Mouse (Mus musculus) heart, adult 2 months (tissue): ENCODE measurements around the gene Ccdc97. TPM values are rescaled to one million over a fixed set of nuclear protein-coding genes. Genes with fewer than 3 reads are reported as not detected.

Experiments
- DNase-seq, 2 experiments: peaks; one replicate each; pipeline ENCODE4 v3.0.0; 2021
- H3K27ac ChIP-seq: fragments of 200-600 bp; 2 replicates; pipeline ENCODE4 v1.8.1; 2022
- H3K27me3 ChIP-seq: fragments of 200-500 bp; 2 replicates; pipeline ENCODE4 v1.6.1; 2012; ENCODE audit warnings: mild to moderate bottlenecking, low read length, inconsistent platforms, mixed read lengths; ENCODE audit not compliant: control insufficient read depth, insufficient read depth
- H3K36me3 ChIP-seq: fragments of 200-500 bp; 2 replicates; pipeline ENCODE4 v1.6.1; 2012; ENCODE audit warnings: low read length, inconsistent platforms; ENCODE audit not compliant: control insufficient read depth, insufficient read depth
- H3K4me1 ChIP-seq: fragments of 200-500 bp; 2 replicates; pipeline ENCODE4 v1.6.1; 2011; ENCODE audit warnings: low read length; ENCODE audit not compliant: control insufficient read depth, insufficient read depth
- H3K4me3 ChIP-seq: fragments of 200-600 bp; 2 replicates; pipeline ENCODE4 v1.8.1; 2022
- H3K79me2 ChIP-seq: fragments of 200-500 bp; replicated peaks from 2 replicates; pipeline ENCODE4 v1.6.1; 2012; ENCODE audit warnings: mild to moderate bottlenecking, inconsistent platforms, low read length, moderate library complexity, mixed read lengths; ENCODE audit not compliant: control insufficient read depth, insufficient read depth
- H3K9ac ChIP-seq: fragments of 200-500 bp; 2 replicates; pipeline ENCODE4 v1.6.1; 2012; ENCODE audit warnings: low read depth, mild to moderate bottlenecking, control low read depth, inconsistent platforms, low read length, mixed read lengths
- CTCF ChIP-seq: fragments of 200-600 bp; IDR thresholded peaks from 2 replicates; pipeline ENCODE4 v1.8.1; 2022; ENCODE audit warnings: antibody characterized with exemption, mild to moderate bottlenecking, moderate library complexity
- EP300 ChIP-seq: fragments of 200-500 bp; IDR thresholded peaks from 2 replicates; pipeline ENCODE4 v1.6.1; 2011; ENCODE audit warnings: low read depth, low read length, control low read depth; ENCODE audit not compliant: insufficient read depth
- POLR2A ChIP-seq: fragments of 200-500 bp; IDR thresholded peaks from 2 replicates; pipeline ENCODE4 v1.6.1; 2011; ENCODE audit warnings: mild to moderate bottlenecking, low read depth, low read length, control low read depth; ENCODE audit not compliant: insufficient read depth
- WGBS: fragments of 180-500 bp; shearing (Covaris S2); methylation state at CpG from one replicate; pipeline ENCODE4 v1.1.7; 2018; 5-methylcytosine and 5-hydroxymethylcytosine counted together
- intact Hi-C: fragments of 180-260 bp; cut with DNase I; formaldehyde crosslinking; loops from one replicate; pipeline ENCODE4 v1.15.1; 2025
- polyA plus RNA-seq: library from polyadenylated mRNA; depleted of rRNA; stranded (reverse); fragments of >200 nt; gene quantifications from 2 replicates; pipeline ENCODE4 v1.2.3, GENCODE M21; 2012
- total RNA-seq, 2 experiments: library from RNA; stranded (reverse); gene quantifications; 2 replicates each; pipeline ENCODE4 v1.2.3; 2021

Ccdc97 gene
- total and polyA plus RNA-seq, 3 experiments = 51.8 to 62.9 (median 59.3) TPM

- peak in 1 of 2 experiments; percentile 27 for DNase-seq
- TF ChIP-seq POLR2A (no peak), EP300 (no peak)
- peak overlapping the region; percentile 96 for H3K27ac ChIP-seq
- under 1% methylated on average over 46 of the region's 46 CpGs for WGBS
- no peaks in the 10 kb centered on the region for H3K27me3 ChIP-seq
- H3K79me2 ChIP-seq = peaks cover 5% of the 10 kb centered on the region
- peaks cover 23% of the 10 kb centered on the region for H3K36me3 ChIP-seq
- intact Hi-C loops = loop anchor here (2.0 kb wide), 2 partner anchors 33 to 67 kb away; partner anchors contain the start of gene Tgfb1
- H3K4me3 ChIP-seq = peak overlapping the region; percentile 71
- peak overlapping the region; percentile 99 for H3K9ac ChIP-seq
- H3K4me1 ChIP-seq = peaks cover 7% of the 10 kb centered on the region
These were observed 35.0 kb upstream of the Ccdc97 start for GRCm38 (mm10) chr7:25753643-25754438.

DNA sequence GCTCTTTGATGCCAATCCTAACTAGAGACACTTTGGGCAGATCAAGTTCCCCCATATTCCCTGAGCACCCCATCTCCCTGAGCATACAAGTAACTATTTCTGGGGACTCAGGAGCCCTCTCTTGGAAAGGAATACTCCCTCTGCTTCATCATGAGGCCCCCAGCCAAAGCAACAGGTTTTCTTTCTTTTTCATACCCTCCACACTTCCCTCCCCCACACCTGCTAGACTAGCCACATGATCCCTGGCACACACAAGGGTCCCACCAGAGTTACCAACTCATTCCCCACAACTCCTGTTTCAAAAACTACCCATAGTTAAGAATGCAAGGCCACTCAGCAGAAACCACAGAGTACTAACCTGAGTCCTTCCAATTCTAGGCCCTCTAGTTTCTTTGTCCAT lies 34.2 kb upstream of the Ccdc97 start:
- Histone ChIP-seq H3K27me3 (no peaks in the 10 kb centered on the region), H3K9ac (no peak overlapping the region; the same call in 1 of the 2 replicates), H3K36me3 (peaks cover 23% of the 10 kb centered on the region), H3K4me3 (peak overlapping the region; percentile 71), H3K4me1 (peaks cover 7% of the 10 kb centered on the region), H3K27ac (peak overlapping the region; percentile 96; the same call in 1 of the 2 replicates), H3K79me2 (peaks cover 5% of the 10 kb centered on the region)
- intact Hi-C loops = loop anchor here (2.0 kb wide), 1 partner anchor 32 kb away; no protein-coding TSS in a partner anchor
- no peak for DNase-seq
- no peak for TF ChIP-seq CTCF
- TF ChIP-seq EP300 = no peak
- TF ChIP-seq POLR2A = no peak

- Histone ChIP-seq H3K27ac (peak overlapping the region; percentile 13; the same call in 1 of the 2 replicates), H3K36me3 (peaks cover 27% of the 10 kb centered on the region), H3K27me3 (no peaks in the 10 kb centered on the region), H3K9ac (no peak overlapping the region), H3K79me2 (no peaks in the 10 kb centered on the region), H3K4me3 (no peak overlapping the region), H3K4me1 (peaks cover 4% of the 10 kb centered on the region; the same call in 1 of the 2 replicates)
- WGBS = 22% methylated on average over 3 of the region's 3 CpGs
- intact Hi-C loops = no loop called here
- no peak for TF ChIP-seq EP300
- no peak for TF ChIP-seq CTCF
- TF ChIP-seq POLR2A = no peak
- DNase-seq = no peak
These were observed 28.0 kb upstream of the Ccdc97 start for GRCm38 (mm10) chr7:25746844-25747243.

DNA sequence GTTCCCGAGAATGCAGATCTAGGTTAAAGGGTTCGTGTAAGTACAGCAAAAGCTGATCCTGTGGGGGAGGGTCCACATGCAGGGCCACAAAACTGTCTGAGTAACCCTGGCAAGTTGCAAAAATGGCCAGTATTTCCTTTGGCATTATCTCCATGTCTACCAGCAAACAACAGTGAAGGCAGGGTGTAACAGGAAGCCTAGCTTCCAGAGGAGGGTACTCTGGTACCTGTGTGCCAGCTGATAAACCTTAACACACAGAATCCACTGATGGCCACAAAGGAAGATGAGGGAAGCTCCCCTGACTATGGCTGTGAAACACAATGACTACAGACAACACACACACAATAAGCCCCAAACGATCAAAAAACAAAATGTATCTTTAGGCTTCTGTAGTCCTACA lies 19.4 kb upstream of the Ccdc97 start:
- Histone ChIP-seq H3K4me1 (no peaks in the 10 kb centered on the region), H3K27me3 (no peaks in the 10 kb centered on the region), H3K36me3 (peaks cover 10% of the 10 kb centered on the region), H3K27ac (no peak overlapping the region), H3K4me3 (no peak overlapping the region), H3K9ac (no peak overlapping the region), H3K79me2 (0 out of 2 replicates have a peak, but pooled peaks cover 2% of the 10 kb centered on the region)
- intact Hi-C loops = no loop called here
- WGBS = 83% methylated on average over 3 of the region's 3 CpGs
- no peak for DNase-seq
- TF ChIP-seq POLR2A = no peak
- TF ChIP-seq CTCF = no peak
- TF ChIP-seq EP300 = no peak

- Histone ChIP-seq H3K4me1 (no peaks in the 10 kb centered on the region), H3K9ac (no peak overlapping the region), H3K27me3 (no peaks in the 10 kb centered on the region), H3K79me2 (0 out of 2 replicates have a peak, but pooled peaks cover 2% of the 10 kb centered on the region), H3K36me3 (peaks cover 13% of the 10 kb centered on the region), H3K27ac (no peak overlapping the region), H3K4me3 (no peak overlapping the region)
- intact Hi-C loops = no loop called here
- no peak for TF ChIP-seq EP300
- TF ChIP-seq CTCF = peak; percentile 48
- DNase-seq = no peak
- 96% methylated on average over 2 of the region's 2 CpGs for WGBS
These were observed 18.0 kb upstream of the Ccdc97 start for GRCm38 (mm10) chr7:25736920-25737319.

GRCm38 (mm10) chr7:25734991-25735390 lies 16.1 kb upstream of the Ccdc97 start:
- intact Hi-C loops = no loop called here
- WGBS = 23% methylated on average over 4 of the region's 4 CpGs
- Histone ChIP-seq H3K27ac (no peak overlapping the region), H3K27me3 (no peaks in the 10 kb centered on the region), H3K36me3 (peaks cover 23% of the 10 kb centered on the region), H3K9ac (no peak overlapping the region), H3K4me1 (peaks cover 10% of the 10 kb centered on the region), H3K79me2 (0 out of 2 replicates have a peak, but pooled peaks cover 2% of the 10 kb centered on the region), H3K4me3 (no peak overlapping the region)
- no peak for TF ChIP-seq POLR2A
- no peak for TF ChIP-seq CTCF
- TF ChIP-seq EP300 = no peak
- DNase-seq = no peak
